Mouse (Mus musculus) ovary, postnatal 14 days (tissue): ENCODE measurements around the gene Clcn6.

Experiments used
- DNase-seq: peaks from one replicate; pipeline ENCODE4 v3.0.0; 2022; ENCODE audit warnings: low spot score

Gene Clcn6

GRCm38 (mm10) chr4:148038600-148039253 is at the start of gene Clcn6, which contains the start of gene Mthfr:
Gene Clcn6, minus strand, starts transcription at chr4:148038821.
Gene Mthfr, plus strand, starts transcription at chr4:148039077.
- DNase-seq: peak; percentile 100

- DNase-seq: peak; percentile 93
These were observed 49.4 kb upstream of the Clcn6 start, which contains the start of gene Agtrap for GRCm38 (mm10) chr4:148087907-148088527. Gene Agtrap, minus strand, starts transcription at chr4:148088031.

- no peak for DNase-seq
These were observed 48.7 kb upstream of the Clcn6 start for GRCm38 (mm10) chr4:148087091-148087906.

GRCm38 (mm10) chr4:148085907-148086305 is 47.3 kb upstream of the Clcn6 start:
- no peak for DNase-seq

- no peak for DNase-seq
These were observed 46.7 kb upstream of the Clcn6 start for GRCm38 (mm10) chr4:148085131-148085906.

- DNase-seq: no peak
These were observed 45.7 kb upstream of the Clcn6 start for GRCm38 (mm10) chr4:148084261-148084714.

- DNase-seq: no peak
These were observed 44.7 kb upstream of the Clcn6 start for GRCm38 (mm10) chr4:148083176-148083899.

- no peak for DNase-seq
These were observed 43.8 kb upstream of the Clcn6 start for GRCm38 (mm10) chr4:148082257-148083044.

GRCm38 (mm10) chr4:148081201-148081600 is 42.6 kb upstream of the Clcn6 start:
- DNase-seq: no peak

GRCm38 (mm10) chr4:148080597-148080973 is 42.0 kb upstream of the Clcn6 start:
- no peak for DNase-seq

GRCm38 (mm10) chr4:148079944-148080596 is 41.4 kb upstream of the Clcn6 start:
- no peak for DNase-seq

- DNase-seq: no peak
These were observed 40.6 kb upstream of the Clcn6 start for GRCm38 (mm10) chr4:148079212-148079611.

GRCm38 (mm10) chr4:148075881-148076280 is 37.3 kb upstream of the Clcn6 start:
- DNase-seq: no peak

- DNase-seq: peak; percentile 52
These were observed 36.6 kb upstream of the Clcn6 start for GRCm38 (mm10) chr4:148075259-148075658.

GRCm38 (mm10) chr4:148074521-148075189 is 36.0 kb upstream of the Clcn6 start:
- DNase-seq: no peak

GRCm38 (mm10) chr4:148071508-148071907 is 32.9 kb upstream of the Clcn6 start:
- no peak for DNase-seq

- no peak for DNase-seq
These were observed 31.1 kb upstream of the Clcn6 start for GRCm38 (mm10) chr4:148069602-148070218.

- no peak for DNase-seq
These were observed 28.7 kb upstream of the Clcn6 start for GRCm38 (mm10) chr4:148067346-148067745.

GRCm38 (mm10) chr4:148066401-148066744 is 27.8 kb upstream of the Clcn6 start:
- DNase-seq: no peak
